Mouse (Mus musculus) frontal cortex, postnatal 14 days (tissue): ENCODE measurements at regions not wholly inside any gene's neighbourhood (a gene's known extent, or its start where the extent isn't known, plus 50 kb on each side); places are given as distances from the start of the nearest gene placed in this dataset.

ENCODE experiments used
- DNase-seq, 2 experiments: peaks; one replicate each; pipeline ENCODE4 v3.0.0; 2022; ENCODE audit warnings: low spot score in 2 of 2

GRCm38 (mm10) chr3:103513411-103513810, 61.6 kb upstream of the Syt6 start:
- no peak for DNase-seq

- no peak for DNase-seq
Measured at GRCm38 (mm10) chr3:103514061-103514460, 61.0 kb upstream of the Syt6 start.

- DNase-seq: no peak
Measured at GRCm38 (mm10) chr3:103515946-103516345, 59.1 kb upstream of the Syt6 start.

GRCm38 (mm10) chr3:103517376-103518304, 57.4 kb upstream of the Syt6 start:
- no peak for DNase-seq

GRCm38 (mm10) chr3:103518624-103519023, 56.4 kb upstream of the Syt6 start:
- DNase-seq: no peak
